Mouse (Mus musculus) lung, embryonic 14.5 days (tissue): ENCODE results near the gene Synrg. TPM values are rescaled to one million over a fixed set of nuclear protein-coding genes. Genes with fewer than 3 reads are reported as not detected.

ENCODE experiments used
- ATAC-seq: fragments of 200-750 bp; cut with Nextera tagmentation; 2 replicates; pipeline ENCODE4 v1.8.0; 2017; ENCODE audit warnings: mild to moderate bottlenecking, moderate TSS enrichment, moderate library complexity; ENCODE audit not compliant: insufficient read depth
- DNase-seq: peaks from one replicate; pipeline ENCODE4 v3.0.0-alpha.2; 2015
- H3K27ac ChIP-seq: fragments of 300-500 bp; sonication (generic); 2 replicates; pipeline ENCODE4 v1.5.1; 2014; ENCODE audit warnings: low read depth, mild to moderate bottlenecking, moderate library complexity
- H3K27me3 ChIP-seq: fragments of 300-500 bp; sonication (generic); 2 replicates; pipeline ENCODE4 v1.6.1; 2014; ENCODE audit warnings: low read length, control low read depth; ENCODE audit not compliant: insufficient read depth
- H3K36me3 ChIP-seq: fragments of 300-500 bp; sonication (generic); 2 replicates; pipeline ENCODE4 v1.6.1; 2014; ENCODE audit warnings: control low read depth; ENCODE audit not compliant: insufficient read depth
- H3K4me1 ChIP-seq: fragments of 300-500 bp; sonication (generic); 2 replicates; pipeline ENCODE4 v1.6.1; 2014; ENCODE audit warnings: antibody characterized with exemption, control low read depth; ENCODE audit not compliant: insufficient read depth
- H3K4me2 ChIP-seq: fragments of 300-500 bp; sonication (generic); 2 replicates; pipeline ENCODE4 v1.6.1; 2014; ENCODE audit warnings: mild to moderate bottlenecking
- H3K4me3 ChIP-seq: fragments of 300-500 bp; sonication (generic); 2 replicates; pipeline ENCODE4 v1.5.1; 2014; ENCODE audit warnings: low read depth, low read length
- H3K9ac ChIP-seq: fragments of 300-500 bp; sonication (generic); 2 replicates; pipeline ENCODE4 v1.6.1; 2014
- H3K9me3 ChIP-seq: fragments of 300-500 bp; sonication (generic); 2 replicates; pipeline ENCODE4 v1.6.1; 2016; ENCODE audit warnings: low read depth, low read length, control low read depth
- CTCF ChIP-seq: IDR thresholded peaks from 2 replicates; pipeline ENCODE4 v1.5.1; 2016; ENCODE audit warnings: antibody characterized with exemption, low read depth
- WGBS: fragments of 180-500 bp; shearing (Covaris S2); extraction: QIAGEN DNeasy Blood & Tissue Kit; methylation state at CpG from one replicate; pipeline ENCODE4 v1.1.7; 2014; 5-methylcytosine and 5-hydroxymethylcytosine counted together
- polyA plus RNA-seq: library from polyadenylated mRNA; unstranded; fragments of >200 nt; fragmentation: Nextera tagmentation; extraction: Ambion mirVana; gene quantifications from 2 replicates; pipeline ENCODE4 v1.2.1, GENCODE M21; 2014

The Synrg gene
- polyA plus RNA-seq, 1 experiment from 2014 or later: 9.3 TPM

DNA sequence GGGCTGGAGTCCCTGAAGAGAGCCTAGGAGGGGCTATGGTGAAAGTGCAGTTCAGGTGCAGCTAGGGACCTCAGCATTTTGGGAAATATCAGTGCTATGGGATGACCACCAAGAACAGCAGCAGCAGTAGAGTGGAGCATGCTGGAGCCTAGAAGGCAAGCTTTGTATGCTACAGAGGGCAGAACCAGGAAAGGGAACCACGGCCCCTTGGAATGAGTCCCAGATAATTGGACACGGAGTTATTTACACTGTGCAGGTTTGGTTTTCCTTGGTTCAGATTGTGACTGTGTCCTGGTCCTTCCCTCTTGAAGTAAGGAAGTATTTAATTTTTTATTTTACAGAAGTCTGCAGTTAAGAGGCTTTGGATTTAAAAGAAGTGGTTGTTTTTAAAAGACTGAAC lies 29.2 kb downstream of the Synrg start:
- TF ChIP-seq CTCF: no peak
- Histone ChIP-seq H3K4me1 (no peaks in the 10 kb centered on the region), H3K27ac (no peak overlapping the region), H3K9me3 (no peaks in the 10 kb centered on the region), H3K36me3 (peaks cover 36% of the 10 kb centered on the region; the same call in 1 of the 2 replicates), H3K4me3 (no peak overlapping the region), H3K4me2 (no peak overlapping the region), H3K27me3 (no peaks in the 10 kb centered on the region), H3K9ac (no peak overlapping the region)
- DNase-seq: no peak
- no peak for ATAC-seq
- 50% methylated on average over 2 of the region's 2 CpGs for WGBS

DNA sequence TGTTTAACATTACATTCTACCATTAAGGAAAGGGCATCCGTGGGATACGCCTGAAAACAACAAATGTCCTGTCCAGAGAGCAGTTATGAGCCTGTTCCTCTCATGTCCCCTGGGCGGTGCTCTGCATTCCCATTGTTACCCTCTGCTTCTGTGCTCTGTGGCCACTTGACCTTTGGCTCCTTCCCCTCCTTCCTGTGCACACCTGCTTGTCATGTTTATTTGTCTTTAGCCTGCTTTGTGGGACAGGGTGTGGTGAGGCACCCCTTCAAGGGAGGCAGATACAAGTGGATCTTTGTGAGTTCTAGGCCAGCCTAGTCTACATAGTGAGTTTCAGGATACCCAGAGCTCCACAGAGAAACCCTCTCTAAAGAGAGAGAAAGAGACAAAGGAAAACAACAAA lies 30.3 kb downstream of the Synrg start:
- no peaks in the 10 kb centered on the region for H3K27me3 ChIP-seq
- TF ChIP-seq CTCF: no peak
- no peaks in the 10 kb centered on the region for H3K4me1 ChIP-seq
- 75% methylated on average over 3 of the region's 3 CpGs for WGBS
- DNase-seq: no peak
- H3K36me3 ChIP-seq: peaks cover 36% of the 10 kb centered on the region; the same call in 1 of the 2 replicates
- H3K9me3 ChIP-seq: no peaks in the 10 kb centered on the region
- H3K4me2 ChIP-seq: no peak overlapping the region
- no peak overlapping the region for H3K27ac ChIP-seq
- H3K4me3 ChIP-seq: no peak overlapping the region
- H3K9ac ChIP-seq: no peak overlapping the region
- ATAC-seq: no peak

DNA sequence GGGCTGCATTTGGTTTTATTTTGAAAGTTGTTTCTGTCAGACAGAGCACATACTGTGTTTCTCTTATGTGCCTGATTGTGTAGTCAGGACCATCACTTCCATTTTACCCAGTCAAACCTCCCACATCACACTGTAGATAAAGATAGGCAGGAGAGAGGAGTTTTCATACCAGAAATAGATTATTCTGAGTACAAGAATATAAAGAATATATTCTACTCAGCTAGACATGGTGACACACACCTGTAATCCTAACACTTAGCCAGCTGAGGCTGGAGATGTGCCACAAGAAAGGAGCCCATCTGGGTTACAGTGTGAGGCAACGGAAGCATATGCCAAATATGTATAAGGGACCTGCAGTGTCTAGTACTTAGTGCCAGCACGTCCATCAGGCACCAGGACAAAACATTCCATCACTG lies 31.3 kb downstream of the Synrg start:
- no peak overlapping the region for H3K4me2 ChIP-seq
- 88% methylated on average over 2 of the region's 2 CpGs for WGBS
- ATAC-seq: no peak

DNA sequence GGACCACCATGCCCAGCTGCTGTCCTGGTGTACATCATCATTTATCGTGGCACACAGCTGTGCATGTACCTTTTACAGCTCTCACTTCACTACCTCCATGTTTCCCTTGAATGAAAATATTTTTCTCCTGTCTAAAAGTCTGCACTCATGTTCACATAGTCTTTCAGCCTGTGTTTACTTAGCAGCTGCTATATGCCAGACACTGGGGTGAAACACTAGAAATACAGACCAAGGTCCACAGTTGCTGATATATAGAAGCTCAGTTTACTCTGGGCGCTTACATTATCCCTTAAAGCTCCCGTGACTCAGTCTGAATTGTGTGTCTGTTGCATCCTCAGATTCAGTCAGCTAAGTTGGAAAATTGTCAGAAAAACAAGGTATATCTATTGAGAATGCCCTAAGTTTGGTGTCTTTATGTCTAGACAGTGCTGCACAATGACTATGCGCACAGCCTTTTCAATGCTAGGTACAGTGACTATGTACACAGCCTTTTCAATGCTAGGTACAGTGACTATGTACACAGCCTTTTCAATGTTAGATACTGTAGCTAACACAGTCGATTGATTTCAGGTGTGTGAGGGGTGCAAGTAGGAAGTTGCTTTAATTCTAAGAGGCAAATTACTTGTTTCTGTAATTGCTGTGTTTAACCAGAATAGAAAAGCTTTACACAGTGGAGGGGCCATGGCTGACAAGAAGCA lies 33.1 kb downstream of the Synrg start:
- Histone ChIP-seq H3K4me3 (no peak overlapping the region), H3K9ac (no peak overlapping the region), H3K4me1 (no peaks in the 10 kb centered on the region), H3K27me3 (no peaks in the 10 kb centered on the region), H3K36me3 (peaks cover 20% of the 10 kb centered on the region; the same call in 1 of the 2 replicates), H3K9me3 (no peaks in the 10 kb centered on the region), H3K4me2 (no peak overlapping the region), H3K27ac (no peak overlapping the region)
- ATAC-seq: no peak
- 80% methylated on average over 5 of the region's 5 CpGs for WGBS
- TF ChIP-seq CTCF: no peak
- DNase-seq: no peak

More for the DNA sequence above, 31.3 kb downstream of the Synrg start:
- no peak for TF ChIP-seq CTCF
- H3K4me3 ChIP-seq: no peak overlapping the region
- no peaks in the 10 kb centered on the region for H3K4me1 ChIP-seq
- H3K9me3 ChIP-seq: no peaks in the 10 kb centered on the region
- no peak overlapping the region for H3K9ac ChIP-seq
- H3K27ac ChIP-seq: no peak overlapping the region
- no peaks in the 10 kb centered on the region for H3K27me3 ChIP-seq
- H3K36me3 ChIP-seq: peaks cover 32% of the 10 kb centered on the region; the same call in 1 of the 2 replicates
- no peak for DNase-seq

DNA sequence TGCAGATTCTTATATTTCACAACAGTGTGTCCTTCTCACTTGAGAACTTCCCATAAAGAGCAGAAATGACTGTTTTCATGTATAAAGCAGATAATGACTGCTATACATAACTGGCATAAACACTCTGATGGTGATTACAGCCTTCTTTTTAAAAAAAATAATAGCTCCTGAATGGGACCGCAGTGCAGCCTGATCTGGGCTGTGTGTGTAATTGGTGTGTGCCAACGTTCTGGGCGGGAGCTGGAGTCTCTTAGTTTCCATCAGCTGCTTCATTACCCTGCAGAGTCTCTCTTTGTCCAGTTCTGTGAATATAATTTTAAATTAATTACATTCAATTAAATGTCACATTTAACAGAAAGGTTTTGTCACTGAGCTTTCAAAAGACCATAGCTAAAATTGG lies 34.8 kb downstream of the Synrg start:
- TF ChIP-seq CTCF: no peak
- peaks cover 17% of the 10 kb centered on the region for H3K36me3 ChIP-seq
- DNase-seq: no peak

DNA sequence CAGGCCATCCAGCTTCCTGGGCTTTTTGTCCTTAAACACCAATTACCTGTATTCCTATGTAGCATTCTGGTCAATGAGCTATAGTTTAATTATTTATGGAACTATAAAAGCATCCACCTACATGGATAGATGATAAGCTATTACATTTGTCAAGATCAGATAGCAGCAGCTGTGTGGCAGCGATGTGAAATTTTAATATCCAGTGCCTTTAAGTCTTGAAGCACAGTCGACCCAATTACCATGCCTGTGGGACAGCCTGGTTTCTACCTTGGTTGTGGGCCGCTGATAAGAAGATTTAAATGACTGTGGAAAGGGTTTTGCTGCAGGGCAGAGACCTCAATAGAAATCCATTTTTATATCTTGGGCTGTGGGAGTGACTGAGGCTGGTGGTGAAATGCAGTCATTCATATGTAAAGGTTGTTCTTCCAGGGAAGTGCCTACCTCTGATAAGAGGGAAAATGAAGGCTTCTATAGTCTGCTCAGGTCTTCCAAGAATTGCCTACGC lies 35.2 kb downstream of the Synrg start:
- H3K9ac ChIP-seq: no peak overlapping the region
- H3K4me3 ChIP-seq: no peak overlapping the region
- DNase-seq: no peak
- H3K4me1 ChIP-seq: no peaks in the 10 kb centered on the region
- H3K9me3 ChIP-seq: no peaks in the 10 kb centered on the region
- TF ChIP-seq CTCF: no peak
- peaks cover 14% of the 10 kb centered on the region for H3K36me3 ChIP-seq
- ATAC-seq: no peak
- WGBS: 85% methylated on average over 4 of the region's 4 CpGs
- H3K27ac ChIP-seq: no peak overlapping the region
- H3K27me3 ChIP-seq: no peaks in the 10 kb centered on the region
- H3K4me2 ChIP-seq: no peak overlapping the region

More for the DNA sequence above, 34.8 kb downstream of the Synrg start:
- Histone ChIP-seq H3K9ac (no peak overlapping the region), H3K9me3 (no peaks in the 10 kb centered on the region), H3K4me3 (no peak overlapping the region), H3K27me3 (no peaks in the 10 kb centered on the region), H3K4me2 (no peak overlapping the region), H3K27ac (no peak overlapping the region), H3K4me1 (no peaks in the 10 kb centered on the region)
- 89% methylated on average over 3 of the region's 3 CpGs for WGBS
- ATAC-seq: no peak

DNA sequence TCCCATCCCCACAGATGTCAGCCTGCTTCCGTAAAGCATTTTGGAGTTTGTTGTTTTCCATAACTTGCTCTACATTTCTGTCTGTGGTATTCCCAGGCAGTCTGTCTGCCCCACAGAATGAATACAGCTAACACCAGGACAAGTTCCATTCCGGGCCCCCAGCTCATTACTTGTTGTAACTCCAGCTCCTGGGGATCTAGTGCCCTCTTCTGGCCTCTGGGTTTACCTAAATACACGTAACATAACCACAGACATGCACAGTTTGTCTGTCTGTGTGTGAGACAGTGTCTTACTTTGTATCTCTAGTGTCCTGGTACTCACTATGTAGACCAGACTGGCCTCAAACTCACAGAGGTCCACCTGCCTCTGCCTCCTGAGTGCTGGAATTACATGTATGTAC lies 37.0 kb downstream of the Synrg start:
- TF ChIP-seq CTCF: peak; percentile 12; the same call in 1 of the 2 replicates
- ATAC-seq (no peak), DNase-seq (peak; percentile 19)
- H3K9me3 ChIP-seq: no peaks in the 10 kb centered on the region
- H3K4me2 ChIP-seq: no peak overlapping the region
- no peak overlapping the region for H3K9ac ChIP-seq
- 85% methylated on average over 3 of the region's 3 CpGs for WGBS
- H3K27me3 ChIP-seq: no peaks in the 10 kb centered on the region
- H3K36me3 ChIP-seq: peaks cover 4% of the 10 kb centered on the region
- no peak overlapping the region for H3K27ac ChIP-seq
- no peak overlapping the region for H3K4me3 ChIP-seq
- no peaks in the 10 kb centered on the region for H3K4me1 ChIP-seq
